ENCODE assay signal across 27 mouse cellular contexts in the genomic region with DNA sequence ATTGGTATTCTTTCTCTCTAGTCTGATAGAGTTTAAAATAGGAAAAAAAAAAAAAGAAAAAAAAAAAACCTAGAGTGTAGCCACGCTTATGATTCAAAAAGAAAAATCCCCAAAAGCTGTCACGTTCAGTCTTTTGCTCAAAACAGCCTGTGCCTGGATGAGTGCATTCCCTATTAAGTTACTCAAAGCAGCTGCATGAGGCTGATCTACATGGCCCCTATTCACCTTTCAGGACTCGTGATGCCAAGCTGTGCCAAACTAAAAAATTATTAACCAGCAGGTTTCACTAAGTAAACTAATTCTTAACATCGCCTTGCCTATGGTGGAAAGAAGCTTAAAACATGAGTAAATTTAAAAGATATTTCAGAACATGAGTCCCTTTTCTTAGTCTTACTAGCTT. TPM values are rescaled to one million over a fixed set of nuclear protein-coding genes. Genes with fewer than 3 reads are reported as not detected.
A peak's percentile ranks its signal among the peaks of the same experiment; 100 is the strongest.
DNase-seq lines count a peak whose midpoint lies in the region; ATAC-seq and TF ChIP-seq lines count a peak whose summit lies in the region.
"Had no signal": no experiment of that assay in that cellular context is flagged by ENCODE, and none has a peak within 500 bp of the region (broad histone marks: within the 10 kb centered on the region; RNA-seq: fewer than 3 reads in every experiment).

A gene (minus strand): TSS at position 134 of the 400 bp plus-strand sequence.

- H3K27me3 ChIP-seq in kidney, embryonic 14.5 days (ENCODE audit: control insufficient read depth, insufficient read depth, low read length) = no peaks in the 10 kb centered on the region
- H3K27me3 ChIP-seq in intestine, postnatal 0 days (replicated peaks; ENCODE audit: control insufficient read depth, insufficient read depth, low read length) = no peaks in the 10 kb centered on the region
- no peaks in the 10 kb centered on the region for H3K27me3 ChIP-seq in kidney, postnatal 0 days (ENCODE audit: insufficient read depth, low read length)
- no peaks in the 10 kb centered on the region for H3K27me3 ChIP-seq in stomach, embryonic 16.5 days (ENCODE audit: control insufficient read depth, insufficient read depth, low read length)
- H3K27me3 ChIP-seq in midbrain, embryonic 14.5 days (ENCODE audit: control insufficient read depth, insufficient read depth, low read length) = no peaks in the 10 kb centered on the region
- H3K27me3 ChIP-seq: embryonic facial prominence, embryonic 13.5 days; forebrain, embryonic 15.5 days; liver, embryonic 13.5 days; lung, embryonic 15.5 days; midbrain, embryonic 15.5 days; neural tube, embryonic 15.5 days; stomach, embryonic 15.5 days had no signal

- DNase-seq in kidney, adult 11 months = peak; percentile 88
- peak; percentile 24 for DNase-seq in kidney, postnatal 0 days (ENCODE audit: low spot score)
- DNase-seq in layer of hippocampus, postnatal 10 days (ENCODE audit: low spot score in 2 of 2) = no peak
- DNase-seq in adrenal gland, postnatal 4 days (ENCODE audit: low spot score in 2 of 2) = no peak
- DNase-seq in midbrain, embryonic 14.5 days = no peak
- DNase-seq: cerebellum, adult 9-11 months; gastrocnemius, postnatal 14 days; heart, postnatal 36 days; layer of hippocampus, postnatal 36 days; liver, embryonic 13.5 days had no signal

- TF ChIP-seq CTCF in intestine, postnatal 0 days (IDR thresholded peaks at IDR 0.05; ENCODE audit: low read depth) = no peak
- no peak for TF ChIP-seq CTCF in kidney, postnatal 0 days (IDR thresholded peaks at IDR 0.05; ENCODE audit: low read depth)

- WGBS in kidney, embryonic 14.5 days = 80% methylated on average over 4 of the region's 4 CpGs
- WGBS in intestine, postnatal 0 days = 50% methylated on average over 4 of the region's 4 CpGs
- WGBS in kidney, postnatal 0 days = 60% methylated on average over 4 of the region's 4 CpGs
- 66% methylated on average over 4 of the region's 4 CpGs for WGBS in stomach, embryonic 16.5 days
- 90% methylated on average over 4 of the region's 4 CpGs for WGBS in midbrain, embryonic 14.5 days

- H3K9ac ChIP-seq in kidney, embryonic 14.5 days (ENCODE audit: low read depth, low read length) = no peak within 1 kb of the TSS
- no peak within 1 kb of the TSS for H3K9ac ChIP-seq in intestine, postnatal 0 days (ENCODE audit: low read depth, low read length)
- H3K9ac ChIP-seq in kidney, postnatal 0 days (ENCODE audit: low read depth, low read length) = no peak within 1 kb of the TSS
- H3K9ac ChIP-seq in stomach, embryonic 16.5 days (ENCODE audit: low read length) = no peak within 1 kb of the TSS
- no peak within 1 kb of the TSS for H3K9ac ChIP-seq in midbrain, embryonic 14.5 days (replicated peaks; ENCODE audit: low read length)
- H3K9ac ChIP-seq: embryonic facial prominence, embryonic 13.5 days; forebrain, embryonic 15.5 days; hindbrain, embryonic 14.5 days; liver, embryonic 13.5 days; lung, embryonic 15.5 days; midbrain, embryonic 15.5 days; neural tube, embryonic 15.5 days; stomach, embryonic 15.5 days had no signal

- H3K4me1 ChIP-seq in kidney, embryonic 14.5 days (ENCODE audit: control insufficient read depth, insufficient read depth, low read length) = no peaks in the 10 kb centered on the region
- no peaks in the 10 kb centered on the region for H3K4me1 ChIP-seq in intestine, postnatal 0 days (replicated peaks; ENCODE audit: control insufficient read depth, insufficient read depth, low read length)
- no peaks in the 10 kb centered on the region for H3K4me1 ChIP-seq in kidney, postnatal 0 days (replicated peaks; ENCODE audit: insufficient read depth, low read length)
- H3K4me1 ChIP-seq in stomach, embryonic 16.5 days (ENCODE audit: control insufficient read depth, insufficient read depth, low read length) = no peaks in the 10 kb centered on the region
- no peaks in the 10 kb centered on the region for H3K4me1 ChIP-seq in midbrain, embryonic 14.5 days (ENCODE audit: control insufficient read depth, insufficient read depth, low read length)
- H3K4me1 ChIP-seq: embryonic facial prominence, embryonic 13.5 days; forebrain, embryonic 15.5 days; limb, embryonic 10.5 days; liver, embryonic 13.5 days; lung, embryonic 15.5 days; midbrain, embryonic 15.5 days; neural tube, embryonic 15.5 days; stomach, embryonic 15.5 days had no signal

- no peak within 1 kb of the TSS for H3K27ac ChIP-seq in kidney, embryonic 14.5 days (ENCODE audit: low read depth, low read length)
- H3K27ac ChIP-seq in intestine, postnatal 0 days (ENCODE audit: low read depth, low read length) = no peak within 1 kb of the TSS
- H3K27ac ChIP-seq in kidney, postnatal 0 days = peak within 1 kb of the TSS; percentile 77
- peak within 1 kb of the TSS; percentile 14; the same call in 1 of the 2 replicates for H3K27ac ChIP-seq in stomach, embryonic 16.5 days (ENCODE audit: low read length)
- no peak within 1 kb of the TSS for H3K27ac ChIP-seq in midbrain, embryonic 14.5 days (replicated peaks; ENCODE audit: low read depth, low read length)
- H3K27ac ChIP-seq: embryonic facial prominence, embryonic 13.5 days; forebrain, embryonic 15.5 days; hindbrain, embryonic 14.5 days; limb, embryonic 10.5 days; liver, embryonic 13.5 days; lung, embryonic 15.5 days; midbrain, embryonic 15.5 days; neural tube, embryonic 15.5 days; stomach, embryonic 15.5 days had no signal

- no peak for ATAC-seq in kidney, embryonic 14.5 days (ENCODE audit: low FRiP score, low TSS enrichment)
- peak; percentile 83 for ATAC-seq in intestine, postnatal 0 days
- ATAC-seq in kidney, postnatal 0 days (replicated peaks; ENCODE audit: low FRiP score, low read depth) = peak; percentile 86
- ATAC-seq in stomach, embryonic 16.5 days (ENCODE audit: insufficient read depth, low FRiP score) = peak; percentile 69; the same call in 1 of the 2 replicates
- ATAC-seq in midbrain, embryonic 14.5 days (ENCODE audit: low FRiP score, low TSS enrichment) = no peak
- ATAC-seq: activated CD4-positive, CD25-positive, alpha-beta regulatory T cell, adult 4 months; forebrain, embryonic 15.5 days; midbrain, embryonic 15.5 days had no signal

- no peaks in the 10 kb centered on the region for H3K36me3 ChIP-seq in kidney, embryonic 14.5 days (ENCODE audit: control insufficient read depth, insufficient read depth, low read length)
- no peaks in the 10 kb centered on the region for H3K36me3 ChIP-seq in intestine, postnatal 0 days (ENCODE audit: control insufficient read depth, insufficient read depth)
- H3K36me3 ChIP-seq in kidney, postnatal 0 days (ENCODE audit: insufficient read depth, low read length) = no peaks in the 10 kb centered on the region
- H3K36me3 ChIP-seq in stomach, embryonic 16.5 days (ENCODE audit: control insufficient read depth, insufficient read depth, low read length) = no peaks in the 10 kb centered on the region
- H3K36me3 ChIP-seq in midbrain, embryonic 14.5 days (ENCODE audit: control insufficient read depth, insufficient read depth, low read length) = no peaks in the 10 kb centered on the region
- H3K36me3 ChIP-seq: embryonic facial prominence, embryonic 13.5 days; forebrain, embryonic 15.5 days; limb, embryonic 10.5 days; liver, embryonic 13.5 days; lung, embryonic 15.5 days; midbrain, embryonic 15.5 days; neural tube, embryonic 15.5 days; stomach, embryonic 15.5 days had no signal

- H3K4me3 ChIP-seq in kidney, embryonic 14.5 days (ENCODE audit: low read length) = no peak within 1 kb of the TSS
- H3K4me3 ChIP-seq in intestine, postnatal 0 days (ENCODE audit: low read depth, low read length) = no peak within 1 kb of the TSS
- no peak within 1 kb of the TSS for H3K4me3 ChIP-seq in kidney, postnatal 0 days (replicated peaks; ENCODE audit: low read depth, low read length)
- H3K4me3 ChIP-seq in stomach, embryonic 16.5 days (replicated peaks; ENCODE audit: low read length) = no peak within 1 kb of the TSS
- no peak within 1 kb of the TSS for H3K4me3 ChIP-seq in midbrain, embryonic 14.5 days (replicated peaks; ENCODE audit: low read depth, low read length)
- H3K4me3 ChIP-seq: embryonic facial prominence, embryonic 13.5 days; forebrain, embryonic 15.5 days; limb, embryonic 10.5 days; liver, embryonic 13.5 days; lung, embryonic 15.5 days; midbrain, embryonic 15.5 days; myocyte; neural tube, embryonic 15.5 days; stomach, embryonic 15.5 days had no signal

- H3K4me2 ChIP-seq in kidney, embryonic 14.5 days (replicated peaks; ENCODE audit: low read depth, low read length) = no peak within 1 kb of the TSS
- 0 out of 2 replicates have a peak within 1 kb of the TSS, but pooled peaks have one; percentile 3 for H3K4me2 ChIP-seq in intestine, postnatal 0 days (replicated peaks; ENCODE audit: low read depth)
- H3K4me2 ChIP-seq in kidney, postnatal 0 days (ENCODE audit: low read length) = no peak within 1 kb of the TSS
- H3K4me2 ChIP-seq in stomach, embryonic 16.5 days (ENCODE audit: low read depth, low read length) = no peak within 1 kb of the TSS
- no peak within 1 kb of the TSS for H3K4me2 ChIP-seq in midbrain, embryonic 14.5 days (ENCODE audit: low read length)
- H3K4me2 ChIP-seq: embryonic facial prominence, embryonic 13.5 days; forebrain, embryonic 15.5 days; hindbrain, embryonic 14.5 days; liver, embryonic 13.5 days; lung, embryonic 15.5 days; midbrain, embryonic 15.5 days; neural tube, embryonic 15.5 days; stomach, embryonic 15.5 days had no signal

- no peaks in the 10 kb centered on the region for H3K9me3 ChIP-seq in kidney, embryonic 14.5 days (ENCODE audit: control insufficient read depth, low read length)
- H3K9me3 ChIP-seq in intestine, postnatal 0 days (ENCODE audit: control insufficient read depth) = no peaks in the 10 kb centered on the region
- no peaks in the 10 kb centered on the region for H3K9me3 ChIP-seq in kidney, postnatal 0 days (replicated peaks; ENCODE audit: low read length)
- H3K9me3 ChIP-seq in stomach, embryonic 16.5 days (replicated peaks; ENCODE audit: control insufficient read depth, low read length) = no peaks in the 10 kb centered on the region
- H3K9me3 ChIP-seq in midbrain, embryonic 14.5 days (ENCODE audit: control insufficient read depth, low read length) = no peaks in the 10 kb centered on the region
- H3K9me3 ChIP-seq: forebrain, embryonic 15.5 days; limb, embryonic 10.5 days; liver, embryonic 13.5 days; lung, embryonic 15.5 days; midbrain, embryonic 15.5 days; neural tube, embryonic 15.5 days; stomach, embryonic 15.5 days had no signal

RNA-seq across cellular contexts. Expression of the gene that starts here (rescaled TPM):
- polyA plus RNA-seq in kidney, embryonic 14.5 days (2014; fragmentation: Nextera tagmentation; extraction: Ambion mirVana) = 0.10 and 0.83 TPM in 2 replicates
- 0.93 and 2.1 TPM in 2 replicates for polyA plus RNA-seq in intestine, postnatal 0 days (2015; fragmentation: Nextera tagmentation; extraction: Ambion mirVana)
- 20.7 and 23.1 TPM in 2 replicates for polyA plus RNA-seq in kidney, postnatal 0 days (2015; fragmentation: Nextera tagmentation; extraction: Ambion mirVana)
- polyA plus RNA-seq in stomach, embryonic 16.5 days (2015; fragmentation: Nextera tagmentation; extraction: Ambion mirVana) = 5.7 and 9.1 TPM in 2 replicates
- not detected for total RNA-seq in layer of hippocampus, postnatal 10 days (2021)
- 1 to 10 TPM; 3.2 to 4.2 TPM for total RNA-seq in adrenal gland, postnatal 4 days (2021)
- not detected in 2 replicates for polyA plus RNA-seq in midbrain, embryonic 14.5 days (2014; fragmentation: Nextera tagmentation; extraction: Ambion mirVana)
- total RNA-seq: gastrocnemius, postnatal 14 days; heart, adult 18-20 months; heart, postnatal 36 days; layer of hippocampus, postnatal 36 days; megakaryocyte, adult 5-6 weeks had no signal
- polyA plus RNA-seq: activated CD4-positive, CD25-positive, alpha-beta regulatory T cell, adult 4 months; brain, embryonic 14.5 days; embryonic facial prominence, embryonic 13.5 days; forebrain, embryonic 15.5 days; heart, embryonic 14.5 days; hindbrain, embryonic 14.5 days; limb, embryonic 10.5 days; liver, embryonic 13.5 days; lung, embryonic 15.5 days; midbrain, embryonic 15.5 days; myocyte; neural tube, embryonic 15.5 days had no signal

Comparison
In these comparisons a context has a peak if more than half of its experiments do, and no peak if none do; other contexts are left out.
1. RNA of the gene that starts here (total RNA-seq): 3.2 to 4.2 TPM in adrenal gland, postnatal 4 days; not detected in layer of hippocampus, postnatal 10 days; every median in the first group is over 4 times any median in the second.
2. ATAC-seq: peak in intestine, postnatal 0 days (single experiment), kidney, postnatal 0 days (single experiment) and stomach, embryonic 16.5 days (single experiment); none in kidney, embryonic 14.5 days (single experiment) and midbrain, embryonic 14.5 days (single experiment).
3. H3K27ac ChIP-seq: peak in kidney, postnatal 0 days (single experiment) and stomach, embryonic 16.5 days (single experiment); none in kidney, embryonic 14.5 days (single experiment), intestine, postnatal 0 days (single experiment) and midbrain, embryonic 14.5 days (single experiment).
4. DNase-seq: peak in kidney, adult 11 months (single experiment) and kidney, postnatal 0 days (single experiment); none in layer of hippocampus, postnatal 10 days (0 of 2), adrenal gland, postnatal 4 days (0 of 2) and midbrain, embryonic 14.5 days (single experiment).